Mouse (Mus musculus) stomach, postnatal 0 days (tissue): ENCODE measurements around the gene Bcar3.

Source experiments
- CTCF ChIP-seq: IDR thresholded peaks from 2 replicates; pipeline ENCODE4 v1.5.1; 2016; ENCODE audit warnings: antibody characterized with exemption, low read depth, mild to moderate bottlenecking, moderate library complexity
- EP300 ChIP-seq: optimal IDR thresholded peaks from 2 replicates; pipeline ENCODE3; 2016; ENCODE audit warnings: antibody characterized with exemption

DNA sequence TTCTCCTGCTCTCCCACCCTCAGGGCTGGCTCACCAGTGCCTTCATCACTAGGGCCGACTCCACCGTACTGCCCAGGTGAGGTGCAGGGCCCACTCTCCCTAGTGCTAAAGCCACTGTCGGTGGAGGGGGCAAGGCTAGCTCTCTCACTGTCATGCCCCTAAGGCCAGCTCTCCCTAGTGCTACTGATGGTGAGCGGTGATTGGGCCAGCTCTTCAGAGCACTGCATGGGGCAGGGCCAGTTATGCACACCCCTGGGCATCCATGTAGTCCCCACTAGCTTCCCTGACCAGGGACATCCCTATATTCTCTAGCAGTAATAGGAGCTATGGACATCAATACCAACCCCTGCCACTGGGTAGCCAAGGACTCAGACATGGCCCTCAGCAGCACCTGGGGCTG, 103.0 kb downstream of the Bcar3 start:
- TF ChIP-seq CTCF = no peak
- TF ChIP-seq EP300 = no peak
